Mouse (Mus musculus): ENCODE measurements at regions not wholly inside any gene's neighbourhood (a gene's known extent, or its start where the extent isn't known, plus 50 kb on each side); places are given as distances from the start of the nearest gene placed in this dataset.

DNA sequence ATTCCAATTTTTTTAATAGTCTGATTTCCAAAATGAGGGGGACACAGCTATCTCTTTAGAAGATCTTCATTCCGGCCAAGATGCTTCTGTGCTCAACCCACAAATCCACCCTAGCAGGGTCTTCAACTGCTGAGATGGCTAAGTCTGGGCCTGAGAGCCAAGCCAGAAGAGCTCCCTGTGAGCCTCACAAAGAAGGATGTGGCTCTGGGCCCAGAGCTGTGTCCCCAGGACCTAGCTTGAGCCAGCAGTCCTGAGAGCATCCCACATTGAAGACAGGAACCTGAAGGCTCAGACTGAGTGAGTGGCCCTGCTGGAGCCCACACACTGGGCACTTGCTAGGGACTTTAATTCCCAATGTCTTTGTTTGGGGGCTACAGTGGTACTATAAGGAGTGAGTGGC lies 57.7 kb downstream of the Rplp1 start:
- TF ChIP-seq POLR2A (IDR thresholded peaks at IDR 0.05; ENCODE audit: borderline replicate concordance, extremely low read depth, insufficient read depth, insufficient read length, poor library complexity, severe bottlenecking) (no peak), CTCF (IDR thresholded peaks at IDR 0.05; ENCODE audit: borderline replicate concordance, extremely low read depth, insufficient read depth, insufficient read length) (no peak)

Data from brain, embryonic 14.5 days (tissue).